Mouse (Mus musculus) gastrocnemius, postnatal 10 days (tissue): ENCODE data around the gene Gm20388. TPM values are rescaled to one million over a fixed set of nuclear protein-coding genes. Genes with fewer than 3 reads are reported as not detected.

ENCODE experiments used
- DNase-seq: peaks from one replicate; pipeline ENCODE4 v3.0.0; 2021; ENCODE audit warnings: mixed read lengths
- total RNA-seq, 2 experiments: library from RNA; stranded (reverse); gene quantifications; 2 replicates each; pipeline ENCODE4 v1.2.3; 2021

The Gm20388 gene
- total RNA-seq, 2 experiments from 2014 or later, result 2.9 to 6.0 TPM

- no peak for DNase-seq
These were observed 1551.5 kb downstream of the Gm20388 start for GRCm38 (mm10) chr8:121462092-121462491.

DNA sequence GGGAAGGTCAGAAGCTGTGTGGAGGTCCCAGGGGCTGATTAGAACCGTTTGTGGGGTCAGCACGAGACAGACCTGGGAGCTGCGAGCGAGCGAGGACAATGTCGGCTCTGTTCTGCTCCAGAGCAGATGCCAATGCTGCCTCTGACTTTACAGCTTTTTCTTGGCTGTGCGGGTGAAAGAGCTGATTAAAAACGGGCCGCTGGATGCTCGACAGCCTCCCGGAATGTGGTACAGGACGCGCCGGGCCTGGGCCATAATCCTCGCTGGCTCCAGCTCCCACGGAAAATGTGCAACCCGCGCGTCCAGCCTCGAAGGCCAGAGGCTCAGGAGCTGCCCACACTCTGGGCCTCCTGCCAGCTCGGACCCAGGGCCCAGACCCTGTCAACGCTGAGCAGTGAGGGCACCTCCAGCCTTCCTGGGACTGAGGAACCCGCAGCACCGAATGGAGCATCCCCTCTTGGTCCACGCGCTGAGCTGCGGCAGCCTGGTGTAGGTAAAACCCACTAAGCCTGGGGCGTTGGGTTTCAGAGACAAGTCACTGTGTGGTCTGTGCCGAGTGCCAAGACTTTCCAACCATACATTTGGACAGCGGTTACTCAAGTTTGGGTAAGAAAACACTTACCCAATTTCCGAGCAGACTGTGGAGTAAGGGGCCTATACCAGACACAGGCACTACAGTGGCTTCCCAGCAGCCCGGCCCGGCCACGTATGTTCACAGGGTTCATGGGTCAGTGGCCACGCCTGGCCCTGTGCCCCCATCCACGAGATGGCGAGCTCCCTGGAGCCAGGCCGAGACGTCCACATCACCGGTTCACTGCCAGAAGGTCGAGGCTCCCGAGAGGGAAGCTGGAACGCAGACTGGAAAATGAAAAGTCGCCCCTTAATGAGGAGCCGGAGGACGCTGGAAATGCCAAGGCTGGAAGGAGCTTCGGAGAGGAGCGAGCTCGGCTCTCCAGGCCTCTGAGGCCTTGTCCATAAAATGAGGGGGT, 1557.7 kb downstream of the Gm20388 start:
- no peak for DNase-seq

GRCm38 (mm10) chr8:121474161-121474897, 1563.7 kb downstream of the Gm20388 start:
- no peak for DNase-seq

- DNase-seq, result no peak
These were observed 1564.2 kb downstream of the Gm20388 start for GRCm38 (mm10) chr8:121474898-121475284.

DNA sequence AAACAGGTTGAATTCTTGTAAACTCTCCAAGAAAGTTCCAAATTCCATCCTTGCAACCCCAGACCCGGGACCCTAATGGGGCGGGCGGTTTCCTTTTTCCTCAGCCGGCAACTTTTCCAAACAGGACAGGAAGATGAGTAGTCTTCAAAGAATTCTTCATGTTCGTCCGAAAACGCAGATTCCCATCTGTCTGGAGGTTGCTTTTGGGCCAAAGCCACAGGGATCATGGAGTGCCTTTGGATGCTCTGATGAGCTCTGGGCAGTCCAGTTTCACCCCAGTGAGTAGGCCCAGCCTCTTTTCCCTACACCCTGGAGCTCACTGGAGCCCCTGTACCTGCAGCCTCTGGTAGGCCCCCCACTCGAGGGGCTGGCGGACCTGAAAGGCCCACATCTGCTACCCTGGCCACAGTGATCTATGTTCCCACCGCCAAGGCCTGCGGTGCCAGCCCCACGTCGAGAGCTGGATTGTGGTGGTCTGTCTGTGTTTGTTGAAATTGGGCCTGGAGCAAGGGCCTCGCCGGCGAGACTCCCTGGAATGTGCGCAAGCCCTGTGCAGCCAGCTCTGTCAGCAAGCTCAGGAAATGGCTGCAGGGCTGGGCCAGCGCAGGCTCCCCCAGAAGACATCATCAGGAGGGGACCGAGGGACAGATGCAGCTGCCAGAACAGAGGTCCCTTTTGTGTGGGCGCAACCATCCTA, 1567.4 kb downstream of the Gm20388 start:
- no peak for DNase-seq

GRCm38 (mm10) chr8:121479144-121479543, 1568.5 kb downstream of the Gm20388 start:
- no peak for DNase-seq

- no peak for DNase-seq
These were observed 1569.9 kb downstream of the Gm20388 start for GRCm38 (mm10) chr8:121480411-121481031.

GRCm38 (mm10) chr8:121484072-121484782, 1573.6 kb downstream of the Gm20388 start:
- DNase-seq, result no peak

DNA sequence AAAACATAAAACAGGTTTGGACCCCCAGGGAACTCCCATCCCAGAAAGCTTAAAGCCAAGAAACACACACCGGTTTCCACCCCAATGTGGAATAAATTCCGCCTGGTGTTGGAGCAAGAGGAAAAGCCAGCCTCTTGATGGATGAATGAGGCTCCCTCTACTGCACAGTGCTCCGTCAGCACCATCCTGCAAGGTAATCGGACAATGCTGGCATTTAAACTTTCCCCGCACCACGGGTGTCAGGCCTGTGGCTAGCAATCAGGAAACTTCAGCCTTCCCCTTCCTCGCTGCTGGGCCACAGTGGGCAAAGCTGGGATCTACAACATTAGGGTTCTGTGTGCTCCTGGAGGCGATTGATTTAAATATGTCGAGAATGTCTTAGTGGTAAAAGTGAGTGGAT, 1581.0 kb downstream of the Gm20388 start:
- no peak for DNase-seq

DNA sequence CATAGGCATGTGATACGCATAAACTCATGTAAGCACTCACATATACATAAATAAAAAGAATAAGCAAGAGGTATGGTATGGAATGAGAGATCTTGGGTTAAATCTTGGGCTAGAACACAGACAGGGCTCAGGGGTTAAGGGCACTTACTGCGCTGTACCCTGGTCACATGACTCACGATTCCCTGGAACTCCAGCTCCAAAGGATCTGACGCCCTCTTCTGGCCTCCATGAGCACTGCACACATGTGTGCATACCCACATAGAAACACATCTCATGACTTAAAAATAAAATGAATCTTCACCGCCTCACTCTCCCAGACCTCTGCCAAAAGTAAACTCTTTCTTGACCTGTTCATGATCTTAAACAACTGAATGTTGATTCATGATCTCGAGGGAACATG, 1587.0 kb downstream of the Gm20388 start:
- no peak for DNase-seq

- DNase-seq, result no peak
These were observed 1601.1 kb downstream of the Gm20388 start for GRCm38 (mm10) chr8:121511751-121512150.

- DNase-seq, result peak; percentile 88
These were observed 1602.8 kb downstream of the Gm20388 start for GRCm38 (mm10) chr8:121513429-121513828.

DNA sequence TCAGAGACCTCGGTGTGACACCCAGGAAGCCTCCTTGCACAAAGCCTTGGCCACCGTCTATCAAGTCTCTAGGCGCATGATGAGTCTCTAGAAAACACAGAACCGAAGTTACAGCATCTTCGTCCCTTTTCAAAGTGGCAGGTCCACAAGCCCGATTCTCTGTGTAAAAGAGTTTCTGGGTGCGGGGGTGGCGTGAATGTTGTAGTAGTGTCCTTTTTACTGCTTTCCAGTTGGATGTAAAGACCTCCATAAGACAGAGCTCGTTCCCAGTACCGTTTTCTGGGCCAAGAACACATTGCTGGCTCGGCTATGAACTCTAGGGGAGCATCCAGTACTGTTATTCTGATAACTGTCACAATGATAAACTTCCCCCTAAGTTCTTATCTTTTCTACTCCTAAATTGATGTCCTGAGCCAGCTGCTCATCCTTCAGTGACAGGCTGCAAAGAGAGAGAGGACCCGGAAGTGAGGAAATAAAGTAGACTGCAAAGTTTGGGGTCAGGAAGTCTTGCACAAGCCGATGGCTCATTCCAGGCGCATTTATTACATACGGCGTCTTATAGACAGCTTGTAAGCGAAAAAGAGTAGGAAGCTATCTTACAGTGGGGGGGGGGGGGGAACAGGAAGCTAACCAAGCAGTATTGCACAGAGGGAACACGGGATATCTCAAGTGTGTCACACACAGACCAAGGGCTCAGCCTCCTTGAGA, 1614.6 kb downstream of the Gm20388 start:
- no peak for DNase-seq

DNA sequence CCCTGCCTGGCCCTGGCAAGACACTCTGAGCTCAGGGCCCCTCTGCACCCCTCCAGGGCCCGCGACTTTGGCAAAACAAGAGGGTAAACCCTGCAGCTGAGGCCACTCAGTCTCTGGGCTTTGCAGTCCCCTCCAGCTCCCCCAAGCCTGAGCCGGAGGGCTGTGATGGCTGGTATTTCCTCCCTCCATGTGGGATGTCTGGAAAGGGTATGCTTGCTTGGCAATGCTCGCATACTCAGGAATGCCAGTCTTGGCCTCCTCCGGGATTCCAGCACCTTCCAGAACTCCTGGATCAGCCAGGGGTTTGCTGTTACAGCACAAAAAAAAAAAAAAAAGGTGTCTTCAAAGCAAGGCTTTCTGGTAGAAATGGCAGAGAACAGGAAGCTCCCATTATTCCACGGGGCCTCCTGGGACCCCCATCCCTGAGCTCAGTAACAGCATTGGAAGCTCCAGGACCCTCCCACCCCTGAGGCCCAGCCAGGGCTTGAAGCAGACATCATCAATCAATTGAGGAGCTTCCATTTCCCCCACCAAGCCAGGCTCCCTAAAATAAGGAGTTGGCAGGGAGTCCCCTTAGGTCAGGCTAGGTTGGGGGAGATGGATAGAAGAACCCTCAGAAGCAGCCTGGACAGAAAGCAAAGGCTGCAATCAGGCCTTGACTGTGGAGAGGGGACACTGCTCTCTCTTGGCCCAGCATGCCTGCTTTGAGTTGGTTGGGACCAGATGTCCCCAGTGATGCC, 1616.3 kb downstream of the Gm20388 start:
- no peak for DNase-seq

GRCm38 (mm10) chr8:121527751-121528150, 1617.1 kb downstream of the Gm20388 start:
- no peak for DNase-seq

GRCm38 (mm10) chr8:121528790-121529189, 1618.1 kb downstream of the Gm20388 start:
- DNase-seq, result no peak

- DNase-seq, result no peak
These were observed 1620.0 kb downstream of the Gm20388 start for GRCm38 (mm10) chr8:121530639-121531038.

DNA sequence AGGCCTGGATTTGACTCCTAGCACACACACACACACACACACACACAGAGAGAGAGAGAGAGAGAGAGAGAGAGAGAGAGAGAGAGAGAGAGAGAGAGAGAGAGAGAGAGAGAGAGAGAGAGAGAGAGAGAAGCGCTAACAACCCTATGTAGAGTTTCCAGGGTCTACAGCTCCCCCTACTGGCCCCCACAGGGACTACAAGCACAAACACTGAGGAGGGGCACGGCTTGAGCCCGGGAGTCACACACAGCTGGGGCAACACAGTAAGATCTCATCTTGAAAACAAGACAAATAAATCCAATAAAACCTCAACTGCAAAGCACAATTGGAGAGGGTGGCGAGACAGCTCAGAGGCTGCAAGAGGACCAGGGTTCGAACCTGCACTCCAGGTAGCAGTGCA, 1621.7 kb downstream of the Gm20388 start:
- DNase-seq, result no peak

- DNase-seq, result no peak
These were observed 1631.2 kb downstream of the Gm20388 start for GRCm38 (mm10) chr8:121541862-121542261.

DNA sequence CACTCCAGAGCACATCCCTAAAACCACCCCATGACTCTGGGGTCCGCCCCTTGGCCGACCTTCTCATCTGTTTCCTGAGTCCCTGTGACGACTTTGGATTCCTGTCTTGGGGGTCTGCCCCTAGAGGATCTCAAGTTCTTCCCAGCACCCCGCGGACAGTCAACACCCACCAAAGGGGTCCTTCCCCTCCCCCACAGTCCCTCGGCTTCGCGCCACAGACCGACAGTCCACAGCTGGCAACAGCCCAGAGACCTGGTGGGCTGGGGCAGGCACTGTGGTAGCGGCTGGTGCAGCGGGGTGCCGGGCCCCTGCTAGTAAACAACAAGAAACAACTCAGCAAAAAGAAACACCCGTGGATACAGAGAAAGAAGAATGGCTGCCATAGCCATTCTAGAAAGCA, 1632.3 kb downstream of the Gm20388 start:
- no peak for DNase-seq
